Mouse (Mus musculus) liver, adult 2 months (tissue): ENCODE data around the gene Lmntd1.

ENCODE experiments used
- CTCF ChIP-seq: fragments of 200-500 bp; IDR thresholded peaks from 2 replicates; pipeline ENCODE4 v1.5.1; 2011; ENCODE audit warnings: low read depth, low read length, control low read depth
- POLR2A ChIP-seq: fragments of 200-500 bp; IDR thresholded peaks from 2 replicates; pipeline ENCODE4 v1.6.1; 2011; ENCODE audit warnings: low read length, control low read depth; ENCODE audit not compliant: insufficient read depth; ENCODE audit errors: extremely low read depth

GRCm38 (mm10) chr6:145320156-145320555 lies 294.0 kb downstream of the Lmntd1 start:
- TF ChIP-seq CTCF (no peak), POLR2A (no peak)
